Mouse (Mus musculus) T-helper 1 cell (primary cell): ENCODE data around the gene Pdik1l.
"Not testable (repeated sequence)": the region's sequence is repeated elsewhere in the genome, so short reads cannot be mapped to it uniquely, and the experiment has no call there.

ENCODE experiments used
- in situ Hi-C: fragments of 300-600 bp; cut with MboI, MseI; formaldehyde crosslinking; loops from one replicate; pipeline ENCODE4 v1.15.1; 2025; ENCODE audit warnings: high pct_unique_total_duplicates

Gene Pdik1l

GRCm38 (mm10) chr4:134298626-134299497, 11.2 kb upstream of the Pdik1l start:
- in situ Hi-C loops, result no loop called here

- in situ Hi-C loops, result no loop called here
Observed at GRCm38 (mm10) chr4:134297369-134297768, 9.7 kb upstream of the Pdik1l start.

DNA sequence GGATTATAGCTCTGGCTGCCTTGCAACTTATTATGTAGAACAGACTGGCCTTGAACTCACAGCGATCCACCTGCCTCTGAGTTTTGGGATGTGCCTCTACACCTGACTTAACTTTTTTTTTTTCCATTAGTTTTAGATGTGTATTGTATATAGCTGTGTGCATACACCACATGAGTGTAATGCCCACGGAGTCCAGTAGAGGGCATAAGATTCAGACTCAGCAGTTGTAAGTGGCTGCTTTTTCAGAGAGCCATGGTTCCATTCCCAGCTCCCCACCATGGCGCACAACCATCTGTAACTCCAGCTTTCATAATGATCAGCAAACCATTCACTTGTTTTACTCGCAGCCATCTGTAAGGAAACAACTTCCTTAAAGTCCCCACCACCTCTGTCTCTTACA, 8.8 kb upstream of the Pdik1l start:
- in situ Hi-C loops, result no loop called here

DNA sequence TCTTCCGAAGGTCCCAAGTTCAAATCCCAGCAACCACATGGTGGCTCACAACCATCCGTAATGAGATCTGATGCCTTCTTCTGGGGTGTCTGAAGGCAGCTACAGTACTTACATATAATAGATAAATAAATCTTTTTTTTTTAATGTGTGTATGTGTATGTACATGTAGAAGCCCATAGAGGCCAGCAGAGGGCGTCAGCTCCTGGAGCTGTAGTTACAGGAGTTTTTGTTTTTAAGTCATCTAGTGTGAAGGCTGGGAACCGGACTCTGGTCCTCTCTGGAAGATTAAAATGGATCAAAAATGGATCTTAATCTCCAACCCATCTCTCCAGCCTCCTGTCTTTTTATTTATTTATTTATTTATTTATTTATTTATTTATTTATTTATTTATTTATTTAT, 8.4 kb upstream of the Pdik1l start:
- in situ Hi-C loops, result not testable (repeated sequence)

GRCm38 (mm10) chr4:134293692-134294163, 6.0 kb upstream of the Pdik1l start:
- in situ Hi-C loops, result loop anchor here (5.0 kb wide), 2 partner anchors 46 to 106 kb away; partner anchors contain the start of genes Cep85, Gm30191 and Zfp593

DNA sequence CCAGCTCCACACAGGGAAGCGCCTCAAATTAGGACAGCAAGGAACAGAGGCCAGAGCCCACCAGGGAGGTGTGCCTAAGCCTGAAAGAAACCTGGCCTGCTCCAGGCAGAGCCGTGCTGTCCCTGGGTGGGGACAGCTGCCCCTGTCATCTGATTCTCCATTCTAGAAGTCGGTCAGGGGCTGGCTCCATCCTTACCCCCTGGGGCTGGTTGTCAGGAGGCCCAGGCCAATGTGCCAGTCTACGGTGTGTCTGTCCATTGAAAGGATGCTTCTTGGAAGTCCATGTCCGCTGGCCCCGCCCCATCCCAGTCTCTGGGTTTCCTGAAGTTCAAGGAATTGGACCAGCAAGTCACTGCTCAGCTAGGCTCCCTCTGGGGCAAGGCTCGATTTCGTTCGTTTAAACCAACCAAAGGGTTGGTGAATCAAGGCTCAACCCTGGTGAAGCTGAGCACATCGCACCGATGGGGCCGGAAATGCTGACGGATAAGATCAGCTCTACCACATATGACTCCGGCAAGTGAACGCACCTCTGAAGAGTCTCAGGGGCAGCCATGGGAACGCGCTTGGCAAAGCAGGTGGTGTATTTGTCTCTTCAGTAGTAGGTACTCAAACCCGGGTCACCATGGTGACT, 5.5 kb upstream of the Pdik1l start:
- in situ Hi-C loops, result loop anchor here (5.0 kb wide), 2 partner anchors 46 to 106 kb away; partner anchors contain the start of genes Cep85, Gm30191 and Zfp593

- in situ Hi-C loops, result loop anchor here (5.0 kb wide), 2 partner anchors 45 to 105 kb away; partner anchors contain the start of genes Cep85, Gm30191 and Zfp593
Observed at GRCm38 (mm10) chr4:134292067-134292466, 4.4 kb upstream of the Pdik1l start.

GRCm38 (mm10) chr4:134288397-134289256, 932 bp upstream of the Pdik1l start:
- in situ Hi-C loops, result no loop called here

DNA sequence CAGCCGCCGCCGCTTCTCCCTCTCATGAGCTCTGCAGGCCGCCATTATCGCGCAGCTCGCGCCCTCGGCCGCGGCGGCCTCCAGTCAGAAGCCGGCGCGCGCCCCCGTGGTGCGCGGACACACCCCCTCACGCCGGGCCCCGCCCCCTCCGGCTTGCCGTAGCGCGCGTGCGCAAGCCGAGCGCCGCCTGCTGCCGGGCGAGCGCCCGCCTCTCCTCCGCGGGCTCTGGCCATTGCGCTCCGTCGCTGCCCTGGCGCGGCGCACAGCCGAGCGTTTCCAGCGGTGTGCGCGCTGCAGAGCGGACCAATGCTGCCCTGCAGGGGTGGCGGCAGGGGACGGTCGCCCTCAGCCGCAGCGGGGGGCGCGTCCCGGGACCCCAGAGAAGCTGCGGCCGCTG, 529 bp downstream of the Pdik1l start:
- in situ Hi-C loops, result no loop called here

DNA sequence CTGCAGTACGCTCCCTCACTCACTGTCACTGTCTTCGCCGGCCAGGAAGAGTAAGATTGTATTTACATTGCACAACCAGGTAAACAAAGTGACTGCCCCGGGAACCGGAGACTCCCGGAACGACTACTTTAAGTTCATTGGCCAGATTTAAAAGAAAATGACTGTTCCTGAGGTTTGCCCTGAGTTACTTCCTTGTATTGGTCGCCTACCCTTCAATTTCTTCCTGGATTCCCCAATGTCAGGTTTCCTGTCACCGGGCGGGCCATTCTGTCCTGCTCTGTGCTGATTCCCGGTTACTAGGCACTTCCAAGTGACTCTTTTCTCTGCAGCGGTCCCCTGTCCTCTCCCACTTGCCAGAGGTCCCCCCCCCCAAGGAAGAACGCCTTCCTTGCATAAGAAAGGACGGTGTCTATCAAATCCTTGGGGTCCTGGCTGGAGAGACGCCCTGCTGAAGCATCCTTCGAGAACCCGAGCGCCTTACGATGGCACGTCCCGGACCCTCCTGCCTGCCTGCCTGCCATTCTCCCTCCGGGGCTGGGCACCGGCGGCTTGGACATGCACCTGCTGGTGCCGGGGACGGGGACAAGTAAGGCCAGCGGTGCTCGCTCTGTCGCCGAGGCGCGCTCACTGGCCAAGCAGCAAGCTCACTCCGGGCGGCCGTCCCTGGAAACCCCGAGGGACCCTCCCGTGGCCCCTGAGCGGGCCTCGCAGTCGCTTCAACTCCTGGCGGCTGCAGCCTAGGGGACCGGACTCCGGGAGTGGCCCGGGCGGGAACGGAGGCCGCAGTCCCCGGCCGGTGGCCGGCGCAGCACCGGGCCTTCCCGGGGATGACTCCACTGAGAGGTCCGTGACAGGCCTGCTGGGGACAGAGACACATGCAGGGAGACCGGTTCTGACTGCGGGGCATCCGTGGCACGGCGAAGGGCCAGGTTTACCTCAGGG, 1.2 kb downstream of the Pdik1l start:
- in situ Hi-C loops, result no loop called here

DNA sequence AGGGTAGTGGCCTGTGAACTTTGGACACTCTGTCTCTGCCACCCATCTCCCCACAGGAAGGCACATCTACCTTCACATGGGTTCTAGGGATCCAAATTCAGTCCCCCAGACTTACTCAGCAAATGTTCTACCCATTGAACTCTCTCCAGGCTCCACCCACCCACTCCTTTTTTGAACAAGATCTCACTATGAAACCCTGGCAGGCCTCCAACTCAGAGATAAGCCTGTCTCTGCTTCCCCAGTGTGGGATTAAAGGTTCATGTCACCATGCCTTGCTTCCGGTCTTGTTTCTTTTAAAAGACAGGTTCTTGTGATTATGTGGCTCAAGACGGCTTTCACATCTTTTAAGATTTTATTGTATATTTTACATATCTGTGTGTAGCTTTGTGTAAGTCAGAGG, 2.8 kb downstream of the Pdik1l start:
- in situ Hi-C loops, result no loop called here

DNA sequence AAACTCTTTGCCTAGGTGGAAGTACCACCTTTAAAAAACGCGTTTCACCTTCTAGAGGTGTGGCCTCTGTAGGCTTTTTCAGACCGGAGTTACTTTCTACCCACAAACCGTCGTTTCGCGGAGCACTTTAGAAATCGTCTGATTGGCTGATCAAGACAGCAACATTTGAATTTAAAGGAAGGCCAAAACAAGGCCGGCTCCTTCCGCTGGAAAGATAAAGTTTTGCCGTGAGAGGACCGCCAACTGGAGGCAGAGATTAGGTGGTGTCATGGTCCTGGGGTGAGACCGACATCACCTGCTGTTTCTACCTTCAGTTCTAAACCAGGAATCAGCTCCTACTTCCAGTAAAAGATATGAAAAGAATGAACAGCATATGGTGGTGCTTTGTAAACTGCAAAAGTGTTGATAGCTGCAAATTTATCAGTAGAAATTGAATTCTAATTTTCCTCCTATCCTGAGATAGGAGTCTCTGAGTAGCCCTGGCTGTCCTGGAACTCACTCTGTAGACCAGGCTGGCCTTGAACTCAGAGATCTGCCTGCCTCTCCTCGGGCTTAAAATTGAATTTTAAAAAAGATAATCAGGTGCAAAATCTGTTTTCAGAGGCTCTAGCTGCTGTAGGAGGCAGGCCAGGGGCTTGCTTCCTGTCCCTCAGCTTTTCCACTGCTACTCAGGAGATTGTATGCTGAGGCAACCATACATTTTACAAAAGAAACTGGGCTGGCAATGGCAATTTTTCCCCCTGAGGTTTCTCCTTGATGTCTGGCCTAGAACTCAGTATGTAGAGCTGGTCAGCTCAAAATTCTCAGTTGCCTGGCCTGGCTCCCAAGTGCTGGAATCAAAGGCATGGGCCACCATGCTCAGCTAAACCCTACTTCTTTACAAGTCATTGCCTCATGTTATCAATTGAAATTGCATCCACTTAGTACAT, 14.0 kb downstream of the Pdik1l start:
- in situ Hi-C loops, result no loop called here

GRCm38 (mm10) chr4:134272731-134273416, 14.8 kb downstream of the Pdik1l start:
- in situ Hi-C loops, result no loop called here

DNA sequence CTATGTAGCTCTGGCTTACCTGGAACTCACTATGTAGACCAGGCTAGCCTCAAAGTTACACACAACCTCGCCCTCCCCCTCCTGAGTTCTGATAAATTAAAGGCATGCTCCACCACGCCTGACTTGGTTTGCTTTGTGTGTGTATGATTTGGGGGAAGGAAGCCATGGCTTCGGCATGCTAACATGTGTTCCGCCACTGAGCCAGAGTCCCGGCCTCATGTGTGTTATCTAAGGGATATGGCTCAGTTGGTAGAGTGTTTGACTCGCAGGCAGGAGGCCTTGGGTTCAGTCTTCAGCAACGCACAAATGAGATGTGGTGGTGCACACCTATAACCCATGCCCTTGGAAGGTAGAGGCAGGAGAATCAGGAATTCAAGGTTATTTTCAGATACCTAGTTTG, 15.7 kb downstream of the Pdik1l start:
- in situ Hi-C loops, result no loop called here

GRCm38 (mm10) chr4:134269622-134270021, 18.1 kb downstream of the Pdik1l start:
- in situ Hi-C loops, result not testable (repeated sequence)

GRCm38 (mm10) chr4:134268102-134268655, 19.5 kb downstream of the Pdik1l start:
- in situ Hi-C loops, result no loop called here

- in situ Hi-C loops, result no loop called here
Observed at GRCm38 (mm10) chr4:134265860-134266585, 21.7 kb downstream of the Pdik1l start.

DNA sequence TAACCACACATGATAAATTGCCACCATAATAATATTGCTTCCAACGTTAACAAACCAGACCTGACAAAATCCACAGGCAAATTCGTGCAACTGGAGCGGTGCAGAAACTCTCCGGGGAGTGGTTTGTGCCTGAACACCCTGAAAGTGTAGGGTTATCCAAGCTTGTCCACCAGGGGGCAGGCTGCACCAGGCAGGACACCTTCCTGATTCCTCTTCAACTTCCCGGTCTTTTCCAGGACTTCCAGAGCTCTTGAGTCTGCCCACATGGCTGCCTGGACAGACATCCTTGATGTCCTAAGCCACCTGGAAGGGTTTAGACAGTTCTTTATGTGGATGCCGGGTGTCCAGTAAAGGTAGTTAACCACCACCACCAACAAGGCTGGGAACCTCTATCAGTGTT, 24.5 kb downstream of the Pdik1l start:
- in situ Hi-C loops, result no loop called here
